Mouse (Mus musculus) hindbrain, embryonic 13.5 days (tissue): Measurements from ENCODE around the gene Gopc. TPM values are rescaled to one million over a fixed set of nuclear protein-coding genes. Genes with fewer than 3 reads are reported as not detected.
A peak's percentile ranks its signal among the peaks of the same experiment; 100 is the strongest.

Experiments used
- ATAC-seq: fragments of 200-750 bp; cut with Nextera tagmentation; 2 replicates; pipeline ENCODE4 v1.8.0; 2017; ENCODE audit warnings: moderate TSS enrichment; ENCODE audit not compliant: low FRiP score
- H3K27ac ChIP-seq: fragments of 300-500 bp; sonication (generic); 2 replicates; pipeline ENCODE4 v1.5.1; 2015; ENCODE audit warnings: inconsistent platforms, mild to moderate bottlenecking, moderate library complexity
- H3K27me3 ChIP-seq: fragments of 300-500 bp; sonication (generic); 2 replicates; pipeline ENCODE4 v1.6.1; 2015; ENCODE audit warnings: mild to moderate bottlenecking, inconsistent platforms
- H3K36me3 ChIP-seq: fragments of 300-500 bp; sonication (generic); 2 replicates; pipeline ENCODE4 v1.6.1; 2015; ENCODE audit warnings: mild to moderate bottlenecking, inconsistent platforms
- H3K4me1 ChIP-seq: fragments of 300-500 bp; sonication (generic); replicated peaks from 2 replicates; pipeline ENCODE4 v1.6.1; 2015; ENCODE audit warnings: inconsistent platforms
- H3K4me2 ChIP-seq: fragments of 300-500 bp; sonication (generic); 2 replicates; pipeline ENCODE4 v1.6.1; 2015; ENCODE audit warnings: inconsistent platforms, mild to moderate bottlenecking, moderate library complexity
- H3K4me3 ChIP-seq: fragments of 300-500 bp; sonication (generic); 2 replicates; pipeline ENCODE4 v1.5.1; 2015; ENCODE audit warnings: mild to moderate bottlenecking, inconsistent platforms
- H3K9ac ChIP-seq: fragments of 300-500 bp; sonication (generic); 2 replicates; pipeline ENCODE4 v1.6.1; 2015; ENCODE audit warnings: mild to moderate bottlenecking, inconsistent platforms
- H3K9me3 ChIP-seq: fragments of 300-500 bp; sonication (generic); 2 replicates; pipeline ENCODE4 v1.6.1; 2016; ENCODE audit warnings: inconsistent platforms
- WGBS: fragments of 180-500 bp; shearing (Covaris S2); methylation state at CpG from one replicate; pipeline ENCODE4 v1.1.7; 2015; 5-methylcytosine and 5-hydroxymethylcytosine counted together
- polyA plus RNA-seq: library from polyadenylated mRNA; unstranded; fragments of >200 nt; fragmentation: Nextera tagmentation; extraction: Ambion mirVana; gene quantifications from 2 replicates; pipeline ENCODE4 v1.2.1, GENCODE M21; 2015

The Gopc gene
- 24.5 and 26.0 TPM in 2 replicates for polyA plus RNA-seq

DNA sequence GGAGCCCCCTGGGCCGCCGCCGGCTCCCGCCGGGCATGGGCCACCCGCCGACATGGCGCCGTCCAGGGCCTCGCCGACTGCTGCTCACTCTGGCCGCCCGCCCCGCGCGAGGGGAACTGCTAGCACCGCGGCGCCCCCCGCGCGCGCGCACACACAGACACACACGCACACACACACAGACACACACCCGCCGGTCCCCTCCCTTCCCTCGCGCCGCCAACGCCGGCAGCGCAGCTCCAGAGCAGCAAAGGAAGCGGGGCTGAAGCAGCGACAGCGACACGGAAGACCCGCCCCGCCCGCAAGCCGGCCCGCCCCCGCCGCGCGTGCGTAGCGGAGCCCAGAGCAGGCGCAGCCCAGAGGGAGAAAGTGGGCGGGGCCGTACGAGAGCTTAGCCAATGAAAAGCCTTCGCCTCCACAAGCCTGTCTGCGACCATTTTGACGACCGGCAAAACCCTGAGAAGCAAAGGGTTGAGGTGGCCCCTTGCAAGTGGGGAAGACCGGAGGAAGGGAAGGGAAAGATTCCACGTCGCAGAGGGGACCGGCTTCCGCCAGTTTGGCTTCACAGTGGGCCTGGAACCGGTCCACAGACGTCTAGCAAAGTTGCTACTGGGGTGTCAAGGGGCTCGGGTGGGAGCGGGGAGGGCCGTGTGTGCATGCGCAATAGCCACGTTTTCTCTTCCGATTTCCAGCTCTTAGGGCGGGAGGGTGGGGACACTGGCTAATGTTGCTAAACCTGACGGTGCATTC is at the start of gene Gopc:
Gene Gopc (minus strand): TSS at position 280 of the 747 bp plus-strand sequence.
- under 1% methylated on average over 66 of the region's 71 CpGs for WGBS

DNA sequence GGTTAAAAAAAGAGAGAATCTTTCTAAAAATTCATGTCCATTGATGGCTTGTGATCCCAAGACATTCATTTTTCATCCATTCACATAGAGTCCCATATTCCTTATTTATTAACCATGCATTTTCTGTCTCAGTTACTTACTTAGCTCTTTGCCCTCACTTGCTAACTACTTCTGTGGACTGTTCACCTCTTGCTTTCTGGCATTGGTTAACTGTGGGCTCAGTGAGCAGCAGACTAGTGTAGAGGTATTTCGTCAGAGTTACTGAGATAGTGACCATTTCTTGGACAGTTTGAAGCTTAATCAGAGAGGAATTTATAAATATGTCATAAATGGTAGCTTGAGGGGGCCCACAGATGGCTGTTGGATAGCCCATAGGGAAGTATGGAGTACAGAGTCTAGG is 49.0 kb upstream of the Gopc start:
- peaks cover 10% of the 10 kb centered on the region for H3K4me1 ChIP-seq
- WGBS = 95% methylated on average over 1 of the region's 1 CpGs
- no peak overlapping the region for H3K4me3 ChIP-seq
- no peaks in the 10 kb centered on the region for H3K9me3 ChIP-seq
- no peak overlapping the region for H3K9ac ChIP-seq
- H3K4me2 ChIP-seq = no peak overlapping the region
- ATAC-seq = no peak
- H3K27me3 ChIP-seq = no peaks in the 10 kb centered on the region
- H3K27ac ChIP-seq = no peak overlapping the region
- H3K36me3 ChIP-seq = peaks cover 57% of the 10 kb centered on the region

More for the DNA sequence above, at the start of gene Gopc:
- peak within 1 kb of the TSS; percentile 92 for H3K9ac ChIP-seq
- H3K27me3 ChIP-seq = no peaks in the 10 kb centered on the region
- H3K4me1 ChIP-seq = peaks cover 29% of the 10 kb centered on the region
- peak within 1 kb of the TSS; percentile 70 for H3K4me3 ChIP-seq
- no peaks in the 10 kb centered on the region for H3K9me3 ChIP-seq
- H3K4me2 ChIP-seq = peak within 1 kb of the TSS; percentile 63
- peak within 1 kb of the TSS; percentile 95 for H3K27ac ChIP-seq
- no peaks in the 10 kb centered on the region for H3K36me3 ChIP-seq
- peak; percentile 98 for ATAC-seq

DNA sequence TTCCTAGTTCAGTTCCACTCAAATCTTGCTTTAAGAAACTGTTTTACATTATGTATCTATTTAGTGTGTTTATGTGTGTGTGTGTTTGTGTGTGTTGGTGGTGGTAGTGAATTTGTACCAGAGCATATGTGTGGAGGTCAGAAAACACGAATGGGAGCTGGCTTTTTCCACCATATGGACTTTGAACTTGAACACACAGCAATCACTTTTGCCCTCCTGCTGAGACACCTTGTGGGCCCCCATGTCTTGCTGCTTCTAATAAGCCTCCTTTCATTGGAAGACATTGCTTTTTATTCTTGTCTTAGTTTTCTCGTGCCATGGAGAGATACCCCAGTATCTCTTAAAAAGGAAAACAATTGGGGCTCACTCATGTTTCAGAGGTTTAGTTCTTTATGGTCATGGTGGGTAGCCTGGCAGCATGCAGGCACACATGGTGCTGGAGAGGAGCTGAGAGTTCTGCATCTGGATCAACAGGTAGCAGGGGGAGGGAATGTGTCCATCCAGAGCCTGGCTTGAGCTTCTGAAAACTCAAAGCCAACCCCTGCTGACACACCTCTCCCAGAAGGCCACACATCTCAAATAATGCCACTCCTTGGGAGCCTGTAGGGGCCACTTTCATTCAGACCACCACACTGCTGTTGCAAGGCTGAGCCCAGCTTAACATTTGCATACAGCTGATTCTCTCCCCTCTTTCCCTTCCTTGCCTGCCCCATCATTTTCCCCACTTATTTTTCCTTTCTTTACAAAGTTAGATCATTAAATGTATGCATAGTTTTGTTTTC is 45.9 kb upstream of the Gopc start:
- no peak overlapping the region for H3K4me3 ChIP-seq
- H3K27me3 ChIP-seq = no peaks in the 10 kb centered on the region
- no peak overlapping the region for H3K9ac ChIP-seq
- H3K4me2 ChIP-seq = no peak overlapping the region
- WGBS = 53% methylated on average over 2 of the region's 2 CpGs
- H3K4me1 ChIP-seq = peaks cover 10% of the 10 kb centered on the region
- peaks cover 29% of the 10 kb centered on the region for H3K36me3 ChIP-seq
- no peaks in the 10 kb centered on the region for H3K9me3 ChIP-seq
- H3K27ac ChIP-seq = no peak overlapping the region
- ATAC-seq = no peak

DNA sequence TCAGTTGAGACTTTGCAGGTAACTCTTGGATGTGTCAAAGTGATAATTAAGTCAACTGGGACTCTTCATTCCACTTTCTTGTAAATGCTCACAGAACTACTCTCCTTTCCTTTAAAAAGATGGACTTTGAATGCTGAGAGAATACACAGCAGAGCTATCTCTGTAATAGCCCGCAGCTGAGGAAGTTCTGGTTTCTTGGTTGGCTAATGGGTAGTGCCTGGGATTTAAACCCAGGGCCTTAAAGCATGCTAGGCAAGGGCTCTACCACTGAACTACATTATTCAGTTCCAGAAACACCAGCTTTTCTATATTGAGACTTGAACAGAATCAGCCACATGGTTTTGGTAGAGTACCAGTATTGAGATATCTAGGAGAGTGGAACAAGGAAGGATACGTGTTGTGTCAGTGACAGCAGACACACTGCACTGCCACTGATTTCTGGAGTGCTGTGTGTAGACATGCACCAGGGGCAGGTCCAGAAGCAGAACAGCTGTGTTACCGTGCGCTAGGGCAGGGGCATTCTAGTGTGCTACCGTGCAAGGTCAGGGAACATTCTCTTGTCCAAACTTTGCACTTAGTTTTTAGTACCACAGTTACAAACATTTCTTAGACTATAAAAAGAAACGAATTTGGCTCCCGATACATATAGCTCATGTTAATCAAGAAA is 44.5 kb upstream of the Gopc start:
- Histone ChIP-seq H3K27me3 (no peaks in the 10 kb centered on the region), H3K36me3 (peaks cover 17% of the 10 kb centered on the region), H3K9ac (no peak overlapping the region), H3K4me2 (no peak overlapping the region), H3K27ac (no peak overlapping the region), H3K9me3 (no peaks in the 10 kb centered on the region), H3K4me1 (peaks cover 14% of the 10 kb centered on the region), H3K4me3 (no peak overlapping the region)
- ATAC-seq = no peak
- 92% methylated on average over 7 of the region's 7 CpGs for WGBS

DNA sequence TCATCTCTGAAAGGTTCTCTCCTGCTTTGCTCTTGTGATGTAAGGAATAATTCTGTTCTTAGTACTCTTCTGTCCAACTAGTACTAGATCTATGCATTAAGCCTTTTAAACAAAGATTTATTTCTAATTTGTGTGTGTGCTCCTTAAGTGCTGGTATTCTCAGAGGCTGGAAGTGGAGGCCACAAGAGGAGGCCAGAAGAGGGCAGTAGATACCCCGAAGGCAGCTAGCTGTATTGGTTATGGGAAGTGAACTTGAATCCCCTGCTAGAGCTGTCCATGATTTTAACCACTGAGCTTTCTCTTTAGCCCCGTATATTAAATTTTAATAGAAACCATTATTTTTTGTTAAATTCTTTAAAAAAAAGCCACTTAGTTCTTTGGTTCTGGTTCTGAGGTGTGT is 41.2 kb upstream of the Gopc start:
- Histone ChIP-seq H3K4me2 (no peak overlapping the region), H3K27me3 (no peaks in the 10 kb centered on the region), H3K36me3 (no peaks in the 10 kb centered on the region), H3K4me3 (no peak overlapping the region), H3K27ac (no peak overlapping the region), H3K9ac (no peak overlapping the region), H3K4me1 (peaks cover 38% of the 10 kb centered on the region), H3K9me3 (no peaks in the 10 kb centered on the region)
- 84% methylated on average over 2 of the region's 2 CpGs for WGBS
- ATAC-seq = no peak

DNA sequence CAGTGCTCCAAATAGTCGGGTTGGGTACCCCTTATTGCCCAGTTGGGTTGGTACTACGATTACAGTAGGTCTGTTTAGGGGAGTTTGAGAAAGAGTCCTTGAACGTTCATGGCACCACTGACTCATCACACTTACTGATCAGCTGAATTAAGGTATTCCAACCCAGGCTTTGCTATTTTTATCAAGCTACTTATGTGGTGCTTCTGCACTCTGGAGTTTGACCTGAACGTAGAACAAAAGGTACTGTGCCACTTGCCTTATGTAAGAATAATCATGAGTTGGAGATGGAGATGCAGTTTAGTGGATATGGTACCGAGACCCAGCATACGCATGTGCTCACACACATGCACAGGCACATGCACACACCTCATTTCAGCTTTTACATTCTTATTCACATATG is 39.8 kb upstream of the Gopc start:
- Histone ChIP-seq H3K27ac (no peak overlapping the region), H3K9ac (no peak overlapping the region), H3K4me3 (no peak overlapping the region), H3K4me2 (no peak overlapping the region), H3K27me3 (no peaks in the 10 kb centered on the region), H3K36me3 (no peaks in the 10 kb centered on the region), H3K4me1 (peaks cover 30% of the 10 kb centered on the region), H3K9me3 (no peaks in the 10 kb centered on the region)
- 90% methylated on average over 6 of the region's 6 CpGs for WGBS
- ATAC-seq = no peak

DNA sequence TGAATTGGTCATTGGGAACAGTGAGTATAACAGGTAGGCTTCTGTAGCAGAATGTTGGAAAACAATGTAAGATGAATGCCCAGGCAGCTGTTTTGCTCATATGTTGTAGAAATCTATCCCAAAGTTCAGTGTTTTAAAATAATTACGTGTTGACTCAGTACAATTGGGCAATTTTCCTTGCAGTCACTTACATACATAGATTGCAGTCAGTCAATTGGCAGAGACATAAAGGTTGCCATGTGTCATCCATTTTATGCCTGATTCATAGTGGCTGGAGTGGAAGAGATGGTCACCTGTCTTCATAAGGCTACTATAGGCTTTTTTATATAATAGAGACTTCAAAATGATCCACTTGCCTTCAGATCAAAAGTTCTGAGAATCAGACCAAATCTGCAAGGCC is 38.6 kb upstream of the Gopc start:
- H3K4me1 ChIP-seq = peaks cover 34% of the 10 kb centered on the region
- no peak overlapping the region for H3K27ac ChIP-seq
- ATAC-seq = no peak
- no peaks in the 10 kb centered on the region for H3K9me3 ChIP-seq
- H3K9ac ChIP-seq = no peak overlapping the region
- H3K36me3 ChIP-seq = no peaks in the 10 kb centered on the region
- WGBS = 94% methylated on average over 1 of the region's 1 CpGs
- H3K27me3 ChIP-seq = 0 out of 2 replicates have a peak, but pooled peaks cover 3% of the 10 kb centered on the region
- H3K4me2 ChIP-seq = no peak overlapping the region
- no peak overlapping the region for H3K4me3 ChIP-seq

DNA sequence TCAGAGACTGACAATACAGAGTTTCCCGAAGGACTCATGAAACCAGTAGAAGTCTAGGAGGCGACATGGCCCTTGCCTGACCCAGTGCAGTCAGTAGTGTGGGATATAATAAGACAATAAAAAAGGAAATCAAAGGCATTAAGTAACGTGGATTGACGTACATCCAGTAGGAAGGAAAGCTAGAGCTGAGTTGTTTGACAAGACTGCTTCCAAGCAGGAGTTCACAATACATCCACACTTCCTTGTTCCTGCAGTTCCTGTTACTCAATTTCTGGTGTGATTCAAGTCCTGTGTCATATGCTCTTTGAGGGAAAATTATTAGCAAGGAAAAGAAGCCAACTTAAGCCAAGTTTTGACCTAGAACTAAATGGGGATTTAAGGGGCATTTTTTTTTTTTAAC is 37.5 kb upstream of the Gopc start:
- WGBS = 72% methylated on average over 4 of the region's 4 CpGs
- H3K27ac ChIP-seq = no peak overlapping the region
- H3K9ac ChIP-seq = peak overlapping the region; percentile 80

DNA sequence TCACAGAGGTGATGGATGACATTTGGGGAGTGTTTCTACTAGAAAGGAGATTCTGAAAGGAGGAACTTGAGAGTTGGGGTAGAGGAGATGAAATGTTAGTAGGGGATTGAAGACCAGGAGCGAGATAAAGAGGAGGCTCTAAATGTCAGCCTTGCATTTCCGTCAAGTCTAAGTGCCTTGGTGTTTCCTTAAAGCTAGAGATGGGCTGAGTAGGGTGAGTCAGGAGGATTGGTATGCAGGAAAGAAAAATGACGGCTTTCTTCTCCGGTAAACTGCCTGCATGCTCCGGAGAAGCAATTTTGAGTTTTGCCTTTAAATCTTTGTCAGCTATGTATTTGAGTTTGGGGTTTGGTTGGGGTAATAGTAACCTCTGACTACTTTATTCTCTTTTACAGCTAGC is 37.0 kb upstream of the Gopc start:
- Histone ChIP-seq H3K27ac (no peak overlapping the region), H3K9me3 (no peaks in the 10 kb centered on the region)

More for the DNA sequence above, 37.5 kb upstream of the Gopc start:
- H3K36me3 ChIP-seq = no peaks in the 10 kb centered on the region
- no peak for ATAC-seq
- 0 out of 2 replicates have a peak, but pooled peaks cover 4% of the 10 kb centered on the region for H3K27me3 ChIP-seq
- H3K4me3 ChIP-seq = peak overlapping the region; percentile 70; the same call in 1 of the 2 replicates
- H3K4me2 ChIP-seq = peak overlapping the region; percentile 78
- peaks cover 34% of the 10 kb centered on the region for H3K4me1 ChIP-seq
- H3K9me3 ChIP-seq = no peaks in the 10 kb centered on the region

DNA sequence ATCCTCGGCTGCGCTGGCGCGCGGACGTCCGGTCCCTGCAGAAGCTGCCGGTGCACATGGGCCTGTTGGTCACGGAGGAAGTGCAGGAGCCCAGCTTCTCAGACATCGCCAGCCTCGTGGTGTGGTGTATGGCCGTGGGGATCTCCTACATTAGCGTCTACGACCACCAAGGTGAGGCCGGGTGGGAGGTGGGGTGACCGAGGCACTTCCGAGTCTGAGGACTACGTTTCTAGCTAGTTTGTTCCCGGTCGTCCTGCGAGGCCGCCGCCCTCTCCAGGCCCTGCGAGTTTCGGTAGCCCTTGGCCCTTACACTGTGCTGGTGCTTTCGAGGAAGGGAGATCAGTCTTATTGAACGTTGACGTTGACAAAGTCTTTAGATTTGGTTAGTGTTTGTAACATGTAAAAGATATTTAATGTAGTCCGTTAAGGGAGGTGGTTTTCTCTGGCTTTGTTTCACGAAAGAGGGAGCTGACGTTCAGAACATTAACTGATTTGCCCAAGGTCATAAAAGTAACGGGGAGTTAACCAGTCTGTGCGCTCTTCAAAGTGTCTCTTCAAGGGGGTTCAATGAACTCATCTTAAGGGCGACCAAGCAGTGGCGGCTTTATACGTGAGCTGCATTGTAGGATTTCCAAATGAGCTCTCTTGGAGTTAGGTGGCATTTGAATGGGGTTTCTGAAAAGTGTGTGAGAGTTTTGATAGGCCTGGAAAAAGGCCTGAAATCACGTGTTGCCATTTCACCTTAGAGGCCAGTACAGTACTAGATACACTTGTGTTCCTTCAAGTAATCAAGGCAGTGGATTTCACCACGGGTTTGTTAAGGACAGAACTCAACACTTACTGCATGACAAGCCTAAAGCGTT is 36.3 kb upstream of the Gopc start:
- peak; percentile 64 for ATAC-seq
- Histone ChIP-seq H3K9ac (peak overlapping the region; percentile 80), H3K4me3 (peak overlapping the region; percentile 70), H3K27me3 (0 out of 2 replicates have a peak, but pooled peaks cover 4% of the 10 kb centered on the region), H3K4me1 (peaks cover 34% of the 10 kb centered on the region), H3K4me2 (peak overlapping the region; percentile 78), H3K27ac (peak overlapping the region; percentile 97), H3K36me3 (no peaks in the 10 kb centered on the region), H3K9me3 (no peaks in the 10 kb centered on the region)
- 2% methylated on average over 39 of the region's 39 CpGs for WGBS

More for the DNA sequence above, 37.0 kb upstream of the Gopc start:
- peak overlapping the region; percentile 78 for H3K4me2 ChIP-seq
- no peaks in the 10 kb centered on the region for H3K36me3 ChIP-seq
- H3K9ac ChIP-seq = peak overlapping the region; percentile 80
- H3K4me3 ChIP-seq = peak overlapping the region; percentile 70
- ATAC-seq = no peak
- 0 out of 2 replicates have a peak, but pooled peaks cover 4% of the 10 kb centered on the region for H3K27me3 ChIP-seq
- 71% methylated on average over 5 of the region's 5 CpGs for WGBS
- H3K4me1 ChIP-seq = peaks cover 34% of the 10 kb centered on the region

DNA sequence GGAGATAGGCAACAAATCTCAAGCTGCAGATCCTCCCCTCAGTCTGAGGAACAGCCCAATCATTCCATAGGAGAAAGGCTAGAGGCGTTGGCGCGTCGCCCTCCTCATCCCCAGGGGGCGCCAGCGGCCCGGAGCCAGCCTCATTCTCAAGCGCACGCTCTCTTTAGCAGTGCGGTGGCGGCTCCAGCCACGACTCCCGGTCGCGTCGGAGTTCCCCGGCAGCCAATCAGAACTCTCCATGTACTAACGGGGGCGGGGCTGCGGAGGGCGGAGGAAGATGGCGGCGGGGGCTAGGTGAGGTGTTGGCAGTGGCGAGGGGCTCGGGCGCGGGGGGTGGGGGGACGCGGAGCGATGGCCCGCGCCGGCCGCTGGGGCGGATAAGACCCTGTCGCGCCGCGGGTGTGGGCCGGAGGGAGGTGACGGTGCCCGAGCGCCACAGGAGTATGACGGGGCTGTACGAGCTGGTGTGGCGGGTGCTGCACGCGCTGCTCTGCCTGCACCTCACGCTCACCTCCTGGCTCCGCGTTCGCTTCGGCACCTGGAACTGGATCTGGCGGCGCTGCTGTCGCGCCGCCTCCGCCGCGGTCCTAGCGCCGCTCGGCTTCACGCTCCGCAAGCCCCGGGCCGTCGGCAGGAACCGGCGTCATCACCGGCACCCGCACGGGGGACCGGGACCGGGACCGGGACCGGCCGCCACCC is 35.5 kb upstream of the Gopc start, which contains the start of gene Nus1:
Gene Nus1 (plus strand): TSS at position 249 of the 699 bp plus-strand sequence.
- peak within 1 kb of the TSS; percentile 78 for H3K4me2 ChIP-seq
- peak within 1 kb of the TSS; percentile 80 for H3K9ac ChIP-seq
- peak within 1 kb of the TSS; percentile 70 for H3K4me3 ChIP-seq
- peaks cover 34% of the 10 kb centered on the region for H3K4me1 ChIP-seq
- H3K9me3 ChIP-seq = no peaks in the 10 kb centered on the region
- 0 out of 2 replicates have a peak, but pooled peaks cover 4% of the 10 kb centered on the region for H3K27me3 ChIP-seq
- no peaks in the 10 kb centered on the region for H3K36me3 ChIP-seq
- WGBS = under 1% methylated on average over 69 of the region's 79 CpGs
- ATAC-seq = peak; percentile 99
- peak within 1 kb of the TSS; percentile 97 for H3K27ac ChIP-seq
